ENCODE assay signal across 9 mouse cellular contexts in genomic region chr19:45307299-45308275, GRCm38 (mm10). TPM values are rescaled to one million over a fixed set of nuclear protein-coding genes. Genes with fewer than 3 reads are reported as not detected.
A peak's percentile ranks its signal among the peaks of the same experiment; 100 is the strongest.
DNase-seq lines count a peak whose midpoint lies in the region; ATAC-seq and TF ChIP-seq lines count a peak whose summit lies in the region.
"Had no signal": no experiment of that assay in that cellular context is flagged by ENCODE, and none has a peak within 500 bp of the region (broad histone marks: within the 10 kb centered on the region; RNA-seq: fewer than 3 reads in every experiment).

No protein-coding gene starts in this region.

- no peak for ATAC-seq in kidney, embryonic 16.5 days (ENCODE audit: low FRiP score, low TSS enrichment)

- H3K27me3 ChIP-seq in kidney, embryonic 16.5 days (ENCODE audit: insufficient read depth, low read length), result peaks cover 25% of the 10 kb centered on the region
- peaks cover 9% of the 10 kb centered on the region for H3K27me3 ChIP-seq in thymus, adult 2 months (ENCODE audit: control insufficient read depth, insufficient read depth, low read length)

- peak; percentile 58 to 66 for DNase-seq in kidney, postnatal 4 days
- peak; percentile 20 for DNase-seq in lung, postnatal 25 days (ENCODE audit: low spot score)
- peak; percentile 49 for DNase-seq in thymus, adult 2 months
- no peak for DNase-seq in Muller cell, postnatal 12 days (ENCODE audit: inconsistent ontology term)
- no peak for DNase-seq in frontal cortex, adult 2 months (ENCODE audit: extremely low spot score in 1 of 2, low spot score in 1 of 2)
- DNase-seq in left cerebral cortex, postnatal 25 days (ENCODE audit: low spot score in 2 of 2), result no peak
- DNase-seq: adrenal gland, postnatal 36 days had no signal

- peak; percentile 45 for TF ChIP-seq CTCF in bone marrow, adult 2 months (IDR thresholded peaks at IDR 0.05; ENCODE audit: control insufficient read depth, insufficient read depth, low read length)
- TF ChIP-seq CTCF in thymus, adult 2 months (IDR thresholded peaks at IDR 0.05; ENCODE audit: borderline replicate concordance, control insufficient read depth, extremely low read depth, insufficient read depth, low read length, poor library complexity), result no peak

- intact Hi-C loops in left cerebral cortex, postnatal 25 days (cut with DNase I), result no loop called here

- H3K4me1 ChIP-seq in kidney, embryonic 16.5 days (ENCODE audit: insufficient read depth, low read length), result peaks cover 26% of the 10 kb centered on the region
- H3K4me1 ChIP-seq in bone marrow, adult 2 months (ENCODE audit: control insufficient read depth, insufficient read depth, low read length), result no peaks in the 10 kb centered on the region; the same call in 1 of the 2 replicates
- H3K4me1 ChIP-seq in thymus, adult 2 months (replicated peaks; ENCODE audit: control insufficient read depth, insufficient read depth, low read length), result peaks cover 7% of the 10 kb centered on the region; the same call in 1 of the 2 replicates

- H3K9ac ChIP-seq in kidney, embryonic 16.5 days (replicated peaks; ENCODE audit: low read length), result no peak overlapping the region

- H3K9me3 ChIP-seq in kidney, embryonic 16.5 days (ENCODE audit: low read length), result no peaks in the 10 kb centered on the region

- TF ChIP-seq POLR2A in bone marrow, adult 2 months (IDR thresholded peaks at IDR 0.05; ENCODE audit: borderline replicate concordance, control insufficient read depth, low read depth, low read length), result no peak
- TF ChIP-seq POLR2A in thymus, adult 2 months (IDR thresholded peaks at IDR 0.05; ENCODE audit: control insufficient read depth, extremely low read depth, insufficient read depth, low read length, poor library complexity), result no peak

- WGBS in kidney, embryonic 16.5 days, result 47% methylated on average over 16 of the region's 16 CpGs
- 21% methylated on average over 16 of the region's 16 CpGs for WGBS in bone marrow, adult 2 months
- 13% methylated on average over 16 of the region's 16 CpGs for WGBS in thymus, adult 2 months

- H3K36me3 ChIP-seq in kidney, embryonic 16.5 days (ENCODE audit: insufficient read depth, low read length), result no peaks in the 10 kb centered on the region
- no peaks in the 10 kb centered on the region for H3K36me3 ChIP-seq in thymus, adult 2 months (ENCODE audit: control insufficient read depth, insufficient read depth, low read length)

- H3K4me2 ChIP-seq in kidney, embryonic 16.5 days (replicated peaks; ENCODE audit: low read depth, low read length), result no peak overlapping the region

- no peak overlapping the region for H3K27ac ChIP-seq in kidney, embryonic 16.5 days (ENCODE audit: low read length)
- no peak overlapping the region for H3K27ac ChIP-seq in bone marrow, adult 2 months (ENCODE audit: control insufficient read depth, insufficient read depth, low read depth, low read length, poor library complexity)
- H3K27ac ChIP-seq in thymus, adult 2 months (ENCODE audit: control insufficient read depth, insufficient read depth, low read length), result no peak overlapping the region

- no peak overlapping the region for H3K4me3 ChIP-seq in kidney, embryonic 16.5 days (ENCODE audit: low read length)
- H3K4me3 ChIP-seq in bone marrow, adult 2 months (replicated peaks; ENCODE audit: control insufficient read depth, low read depth, low read length), result no peak overlapping the region
- H3K4me3 ChIP-seq in thymus, adult 2 months (ENCODE audit: control insufficient read depth, insufficient read depth, low read length), result no peak overlapping the region

RNA-seq across cellular contexts. Expression of gene Btrc, which starts 55.9 kb away (rescaled TPM):
- 53.7 and 54.3 TPM in 2 replicates for polyA plus RNA-seq in kidney, embryonic 16.5 days (2015; fragmentation: Nextera tagmentation; extraction: Ambion mirVana)
- 41.4 and 47.7 TPM in 2 replicates for polyA plus RNA-seq in bone marrow, adult 2 months (2011; ENCODE audit: insufficient read depth, insufficient read length, low replicate concordance, missing spikeins)
- 14.1 and 17.1 TPM in 2 replicates for polyA plus RNA-seq in thymus, adult 2 months (2012; rRNA removed)
- polyA plus RNA-seq in frontal cortex, adult 2 months (2012; rRNA removed), result 68.3 and 71.7 TPM in 2 replicates
- 100 to 1,000 TPM; 105 to 107 TPM for total RNA-seq in left cerebral cortex, postnatal 25 days (2021)

Comparison
In these comparisons a context has a peak if more than half of its experiments do, and no peak if none do; other contexts are left out.
1. DNase-seq: peak in kidney, postnatal 4 days (2 of 2), lung, postnatal 25 days (single experiment) and thymus, adult 2 months (single experiment); none in Muller cell, postnatal 12 days (single experiment), frontal cortex, adult 2 months (0 of 2) and left cerebral cortex, postnatal 25 days (0 of 2).